Mouse (Mus musculus) limb, embryonic 10.5 days (tissue): ENCODE data around the gene Gipc2. TPM values are rescaled to one million over a fixed set of nuclear protein-coding genes. Genes with fewer than 3 reads are reported as not detected.
"Not testable (repeated sequence)": the region's sequence is repeated elsewhere in the genome, so short reads cannot be mapped to it uniquely, and the experiment has no call there.

Experiments
- DNase-seq: peaks from one replicate; pipeline ENCODE4 v3.0.0-alpha.2; 2017; ENCODE audit warnings: low spot score
- H3K27ac ChIP-seq: fragments of 300-500 bp; sonication (generic); 2 replicates; pipeline ENCODE4 v1.5.1; 2016; ENCODE audit warnings: mild to moderate bottlenecking
- H3K27me3 ChIP-seq: fragments of 300-500 bp; sonication (generic); 2 replicates; pipeline ENCODE4 v1.6.1; 2016; ENCODE audit warnings: low read depth, mild to moderate bottlenecking; ENCODE audit not compliant: poor library complexity, severe bottlenecking
- H3K36me3 ChIP-seq: fragments of 300-500 bp; sonication (generic); 2 replicates; pipeline ENCODE4 v1.6.1; 2016; ENCODE audit warnings: mild to moderate bottlenecking, moderate library complexity
- H3K4me1 ChIP-seq: fragments of 300-500 bp; sonication (generic); 2 replicates; pipeline ENCODE4 v1.6.1; 2016
- H3K4me3 ChIP-seq: fragments of 300-500 bp; sonication (generic); 2 replicates; pipeline ENCODE4 v1.5.1; 2016; ENCODE audit warnings: mild to moderate bottlenecking, moderate library complexity
- H3K9me3 ChIP-seq: fragments of 300-500 bp; sonication (generic); replicated peaks from 2 replicates; pipeline ENCODE4 v1.6.1; 2016; ENCODE audit warnings: mild to moderate bottlenecking
- WGBS: fragments of 180-500 bp; shearing (Covaris S2); methylation state at CpG from one replicate; pipeline ENCODE4 v1.1.7; 2016; 5-methylcytosine and 5-hydroxymethylcytosine counted together
- polyA plus RNA-seq: library from polyadenylated mRNA; unstranded; fragments of >200 nt; fragmentation: Nextera tagmentation; extraction: Ambion mirVana; gene quantifications from 2 replicates; pipeline ENCODE4 v1.2.1, GENCODE M21; 2016

Gene Gipc2
- polyA plus RNA-seq, 1 experiment from 2014 or later: 2.1 TPM

GRCm38 (mm10) chr3:152142989-152143695 is 22.9 kb downstream of the Gipc2 start:
- H3K4me3 ChIP-seq: no peak overlapping the region
- H3K4me1 ChIP-seq: peaks cover 12% of the 10 kb centered on the region
- WGBS: 81% methylated on average over 6 of the region's 6 CpGs
- no peaks in the 10 kb centered on the region for H3K36me3 ChIP-seq
- DNase-seq: no peak
- H3K27ac ChIP-seq: no peak overlapping the region
- no peaks in the 10 kb centered on the region for H3K27me3 ChIP-seq
- H3K9me3 ChIP-seq: no peaks in the 10 kb centered on the region

GRCm38 (mm10) chr3:152142146-152142545 is 23.9 kb downstream of the Gipc2 start:
- DNase-seq: no peak
- no peaks in the 10 kb centered on the region for H3K36me3 ChIP-seq
- H3K27ac ChIP-seq: no peak overlapping the region
- peaks cover 9% of the 10 kb centered on the region for H3K4me1 ChIP-seq
- no peaks in the 10 kb centered on the region for H3K9me3 ChIP-seq
- WGBS: 74% methylated on average over 3 of the region's 3 CpGs
- no peaks in the 10 kb centered on the region for H3K27me3 ChIP-seq
- H3K4me3 ChIP-seq: no peak overlapping the region

GRCm38 (mm10) chr3:152139308-152139707 is 26.7 kb downstream of the Gipc2 start:
- H3K9me3 ChIP-seq, H3K36me3 ChIP-seq, H3K4me3 ChIP-seq, H3K27me3 ChIP-seq, DNase-seq, H3K4me1 ChIP-seq, H3K27ac ChIP-seq: not testable (repeated sequence)
- 89% methylated on average over 3 of the region's 3 CpGs for WGBS

- WGBS: 92% methylated on average over 16 of the region's 16 CpGs
- not testable (repeated sequence) for H3K27ac ChIP-seq, H3K27me3 ChIP-seq, DNase-seq, H3K9me3 ChIP-seq, H3K4me1 ChIP-seq, H3K4me3 ChIP-seq, H3K36me3 ChIP-seq
These were observed 29.9 kb downstream of the Gipc2 start for GRCm38 (mm10) chr3:152136106-152136505.

GRCm38 (mm10) chr3:152133621-152134020 is 32.4 kb downstream of the Gipc2 start:
- DNase-seq: no peak
- Histone ChIP-seq H3K36me3 (no peaks in the 10 kb centered on the region), H3K9me3 (no peaks in the 10 kb centered on the region), H3K4me1 (no peaks in the 10 kb centered on the region), H3K4me3 (no peak overlapping the region), H3K27ac (no peak overlapping the region), H3K27me3 (no peaks in the 10 kb centered on the region)
- 83% methylated on average over 9 of the region's 9 CpGs for WGBS

- no peak for DNase-seq
- no peaks in the 10 kb centered on the region for H3K27me3 ChIP-seq
- no peaks in the 10 kb centered on the region for H3K4me1 ChIP-seq
- no peak overlapping the region for H3K4me3 ChIP-seq
- 78% methylated on average over 4 of the region's 4 CpGs for WGBS
- no peaks in the 10 kb centered on the region for H3K36me3 ChIP-seq
- H3K27ac ChIP-seq: no peak overlapping the region
- no peaks in the 10 kb centered on the region for H3K9me3 ChIP-seq
These were observed 35.1 kb downstream of the Gipc2 start for GRCm38 (mm10) chr3:152130963-152131362.

GRCm38 (mm10) chr3:152129426-152129825 is 36.6 kb downstream of the Gipc2 start:
- WGBS: 92% methylated on average over 4 of the region's 4 CpGs
- H3K27me3 ChIP-seq, H3K27ac ChIP-seq, DNase-seq, H3K4me3 ChIP-seq, H3K4me1 ChIP-seq, H3K9me3 ChIP-seq, H3K36me3 ChIP-seq: not testable (repeated sequence)

GRCm38 (mm10) chr3:152128631-152129030 is 37.4 kb downstream of the Gipc2 start:
- Histone ChIP-seq H3K27me3 (no peaks in the 10 kb centered on the region), H3K9me3 (no peaks in the 10 kb centered on the region), H3K27ac (no peak overlapping the region), H3K4me3 (no peak overlapping the region), H3K4me1 (no peaks in the 10 kb centered on the region), H3K36me3 (no peaks in the 10 kb centered on the region)
- 88% methylated on average over 7 of the region's 7 CpGs for WGBS
- DNase-seq: no peak

GRCm38 (mm10) chr3:152127144-152127543 is 38.9 kb downstream of the Gipc2 start:
- H3K27me3 ChIP-seq: no peaks in the 10 kb centered on the region
- H3K9me3 ChIP-seq: no peaks in the 10 kb centered on the region
- DNase-seq: no peak
- WGBS: 77% methylated on average over 7 of the region's 7 CpGs
- H3K4me3 ChIP-seq: no peak overlapping the region
- H3K36me3 ChIP-seq: no peaks in the 10 kb centered on the region
- no peaks in the 10 kb centered on the region for H3K4me1 ChIP-seq
- no peak overlapping the region for H3K27ac ChIP-seq

- H3K27me3 ChIP-seq: no peaks in the 10 kb centered on the region
- no peaks in the 10 kb centered on the region for H3K36me3 ChIP-seq
- 79% methylated on average over 3 of the region's 3 CpGs for WGBS
- H3K27ac ChIP-seq: no peak overlapping the region
- no peaks in the 10 kb centered on the region for H3K9me3 ChIP-seq
- H3K4me3 ChIP-seq: no peak overlapping the region
- no peak for DNase-seq
- H3K4me1 ChIP-seq: no peaks in the 10 kb centered on the region
These were observed 43.3 kb downstream of the Gipc2 start for GRCm38 (mm10) chr3:152122720-152123119.

GRCm38 (mm10) chr3:152122101-152122500 is 43.9 kb downstream of the Gipc2 start:
- Histone ChIP-seq H3K9me3 (no peaks in the 10 kb centered on the region), H3K4me1 (no peaks in the 10 kb centered on the region), H3K27me3 (no peaks in the 10 kb centered on the region), H3K27ac (no peak overlapping the region), H3K4me3 (no peak overlapping the region), H3K36me3 (no peaks in the 10 kb centered on the region)
- WGBS: 70% methylated on average over 6 of the region's 6 CpGs
- no peak for DNase-seq

- Histone ChIP-seq H3K27me3 (no peaks in the 10 kb centered on the region), H3K4me3 (no peak overlapping the region), H3K36me3 (no peaks in the 10 kb centered on the region), H3K4me1 (no peaks in the 10 kb centered on the region), H3K27ac (no peak overlapping the region), H3K9me3 (no peaks in the 10 kb centered on the region)
- no peak for DNase-seq
- 84% methylated on average over 11 of the region's 11 CpGs for WGBS
These were observed 44.6 kb downstream of the Gipc2 start for GRCm38 (mm10) chr3:152121169-152122009.

GRCm38 (mm10) chr3:152119987-152120386 is 46.0 kb downstream of the Gipc2 start:
- Histone ChIP-seq H3K27me3 (no peaks in the 10 kb centered on the region), H3K4me3 (no peak overlapping the region), H3K9me3 (no peaks in the 10 kb centered on the region), H3K36me3 (no peaks in the 10 kb centered on the region), H3K4me1 (peaks cover under 1% of the 10 kb centered on the region; the same call in 1 of the 2 replicates), H3K27ac (no peak overlapping the region)
- DNase-seq: no peak
- 67% methylated on average over 4 of the region's 4 CpGs for WGBS
